Mouse (Mus musculus) urinary bladder, postnatal 10 days (tissue): ENCODE measurements at regions not wholly inside any gene's neighbourhood (a gene's known extent, or its start where the extent isn't known, plus 50 kb on each side); places are given as distances from the start of the nearest gene placed in this dataset.

Experiments used
- DNase-seq: peaks from one replicate; pipeline ENCODE4 v3.0.0; 2022; ENCODE audit warnings: low spot score

DNA sequence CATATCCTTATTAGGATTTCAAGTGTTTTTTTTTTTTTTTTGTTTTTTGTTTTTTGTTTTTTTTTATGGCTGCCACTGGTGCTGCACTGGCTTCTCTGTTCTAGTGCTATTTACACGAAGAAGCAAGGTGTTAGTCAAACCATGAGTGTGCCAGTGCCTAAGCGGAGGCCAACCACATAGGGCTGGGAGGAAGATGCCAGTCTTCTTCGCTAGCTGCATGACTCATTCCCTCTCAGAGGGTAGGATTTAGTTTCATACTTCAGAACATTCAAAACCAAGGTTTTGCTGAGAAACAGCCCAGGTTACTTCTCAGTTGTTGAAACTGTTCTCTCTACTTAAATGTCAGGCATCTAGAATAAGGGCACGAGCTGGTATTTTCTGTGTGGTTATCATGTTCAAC, 72.6 kb downstream of the Icos start:
- DNase-seq = no peak

DNA sequence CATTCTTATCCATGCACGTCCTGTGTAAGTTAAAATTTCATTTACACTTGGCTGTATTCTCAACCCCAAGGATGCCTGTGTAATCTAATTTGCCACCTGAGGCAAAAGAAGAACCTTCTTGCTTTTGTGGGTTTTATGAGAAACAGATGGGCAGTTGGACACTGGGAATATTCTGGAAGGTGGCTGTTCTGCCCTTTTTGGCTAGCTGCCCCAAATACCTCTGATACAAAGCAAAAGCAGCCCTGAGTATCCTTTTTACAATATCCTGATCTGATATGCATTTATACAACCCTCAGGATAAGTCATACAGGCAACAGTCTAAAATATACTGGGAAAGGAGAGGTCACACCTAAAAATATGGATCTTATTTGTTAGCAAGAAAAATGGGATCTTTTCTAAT, 75.9 kb downstream of the Icos start:
- no peak for DNase-seq

DNA sequence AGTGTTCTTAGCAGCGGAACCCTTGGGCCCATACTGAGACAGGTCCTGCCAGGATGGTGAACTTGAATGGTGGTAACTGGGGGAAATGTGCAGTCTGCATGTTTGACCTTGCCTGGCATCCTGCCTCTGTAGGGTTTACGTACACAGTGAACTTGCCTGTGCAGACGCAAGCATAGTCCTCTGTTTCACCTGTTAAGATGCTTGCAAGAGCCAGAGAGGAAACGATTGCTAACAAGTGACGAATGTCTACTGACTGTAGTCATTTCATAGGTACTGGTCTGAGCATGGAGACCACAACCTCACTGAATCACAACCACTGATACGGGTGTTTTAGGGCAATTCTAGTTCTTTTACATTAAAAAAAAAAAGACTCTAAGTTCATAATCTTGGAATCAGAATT, 76.7 kb downstream of the Icos start:
- DNase-seq = no peak

DNA sequence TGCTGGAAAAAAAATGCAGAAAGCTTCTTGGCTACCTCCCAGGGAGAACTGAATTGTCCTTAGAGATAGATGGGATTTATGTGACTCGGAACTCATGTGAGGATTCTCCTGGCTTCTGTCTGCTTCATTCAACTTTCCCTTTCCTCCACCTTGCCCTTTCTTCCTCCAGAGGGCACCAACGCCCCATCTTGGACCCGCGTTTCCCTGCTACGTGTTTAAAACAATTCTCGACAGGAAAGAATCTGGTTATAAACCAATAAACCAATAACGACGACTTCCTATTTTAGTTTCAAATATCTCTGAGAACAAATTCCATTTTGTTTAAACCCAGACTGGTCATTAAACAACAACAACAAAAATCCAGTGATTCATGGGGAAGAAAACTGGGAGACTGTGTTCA, 77.4 kb downstream of the Icos start:
- peak; percentile 10 for DNase-seq

DNA sequence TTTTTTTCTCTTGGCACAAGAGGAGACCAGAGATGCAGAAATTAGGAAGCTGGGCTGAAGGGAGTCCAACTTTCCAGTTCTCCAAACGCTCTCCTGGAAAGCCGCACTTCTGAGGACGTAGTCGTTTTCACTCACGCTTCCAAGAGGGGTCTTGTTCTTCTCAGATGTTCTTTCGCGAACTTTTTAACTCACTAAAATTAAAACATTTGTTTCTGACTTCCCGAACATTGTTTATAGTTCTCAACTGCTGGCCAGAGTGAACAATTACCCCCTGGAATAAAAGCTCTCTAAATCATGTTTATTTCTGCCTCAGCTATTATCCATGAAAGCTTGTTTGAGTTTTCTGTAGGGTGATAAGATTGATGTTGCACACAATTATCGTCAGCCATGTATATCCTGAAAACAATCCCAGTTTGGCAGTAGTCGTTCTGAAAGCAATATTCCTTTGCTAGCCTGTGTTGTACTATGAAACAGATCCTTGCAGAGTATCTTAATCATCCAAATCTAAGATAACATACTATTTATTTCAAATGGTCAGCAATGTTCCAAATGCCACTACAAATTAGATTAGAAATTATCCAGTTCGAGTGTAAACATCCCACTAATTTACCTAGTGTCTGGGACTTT, 82.3 kb downstream of the Icos start:
- DNase-seq = no peak

DNA sequence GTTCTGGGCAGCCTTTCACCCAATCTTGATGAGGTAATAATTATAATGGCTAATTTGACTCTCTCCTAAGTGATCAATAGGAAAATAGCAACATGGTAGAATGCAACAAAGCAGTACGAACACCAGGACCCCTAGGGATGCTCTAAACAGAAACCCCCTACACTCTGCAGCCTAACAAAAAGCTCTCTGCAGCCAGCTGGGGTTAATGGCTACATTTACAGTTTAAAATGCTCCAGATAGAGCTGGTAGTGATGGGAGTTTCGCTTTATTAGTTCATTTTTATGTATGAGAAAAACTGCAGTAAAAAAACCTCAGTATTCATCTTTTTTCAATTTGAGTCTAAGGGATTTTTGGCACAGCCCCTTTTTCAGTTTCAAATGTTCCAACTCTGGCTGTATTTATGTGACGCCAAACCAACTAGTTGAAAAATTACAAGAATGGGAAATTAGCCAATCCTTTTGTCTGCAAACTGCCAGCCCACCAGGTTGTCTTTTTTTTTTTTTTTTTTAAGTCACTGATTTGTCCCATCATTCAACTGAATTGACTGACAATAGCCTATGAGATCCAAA, 84.2 kb downstream of the Icos start:
- no peak for DNase-seq

DNA sequence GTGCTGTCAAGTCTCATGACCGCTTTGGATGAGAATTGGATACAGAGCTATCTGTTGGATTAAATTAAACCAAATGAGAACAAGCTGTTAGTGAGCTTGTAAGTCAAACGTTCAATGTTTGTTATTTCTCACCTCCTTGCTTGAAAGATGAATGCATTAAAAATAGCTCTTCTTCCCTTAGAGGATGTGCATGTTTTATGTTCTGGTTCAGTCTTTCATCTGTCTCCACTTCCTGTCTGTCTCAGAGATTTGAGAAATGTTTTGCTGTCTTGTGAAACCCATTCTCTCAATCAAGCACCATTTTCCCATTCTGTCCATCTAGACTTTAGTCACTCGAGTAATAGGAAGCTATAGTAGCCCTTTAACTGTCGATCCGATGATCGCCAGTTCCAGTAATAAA, 90.4 kb downstream of the Icos start:
- no peak for DNase-seq

DNA sequence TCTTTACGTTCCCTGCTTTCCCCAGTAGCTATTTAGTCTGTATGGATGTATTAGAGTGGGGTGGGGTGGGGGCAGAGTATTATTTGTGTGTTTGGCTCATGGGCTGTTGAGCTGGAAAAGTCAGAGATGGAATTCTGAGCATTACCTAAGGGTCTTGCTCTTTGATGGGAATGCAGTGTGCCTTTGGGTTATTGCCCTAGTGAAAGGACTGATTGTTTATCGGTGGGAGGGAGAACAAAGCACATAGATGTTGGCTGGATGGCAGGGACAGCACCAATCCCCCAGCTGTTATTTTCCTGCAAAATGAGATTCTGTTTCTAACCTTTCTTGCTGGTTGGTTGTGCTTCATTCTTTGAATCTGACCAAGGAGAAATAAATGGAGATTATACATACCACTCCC, 96.4 kb downstream of the Icos start:
- DNase-seq = no peak

DNA sequence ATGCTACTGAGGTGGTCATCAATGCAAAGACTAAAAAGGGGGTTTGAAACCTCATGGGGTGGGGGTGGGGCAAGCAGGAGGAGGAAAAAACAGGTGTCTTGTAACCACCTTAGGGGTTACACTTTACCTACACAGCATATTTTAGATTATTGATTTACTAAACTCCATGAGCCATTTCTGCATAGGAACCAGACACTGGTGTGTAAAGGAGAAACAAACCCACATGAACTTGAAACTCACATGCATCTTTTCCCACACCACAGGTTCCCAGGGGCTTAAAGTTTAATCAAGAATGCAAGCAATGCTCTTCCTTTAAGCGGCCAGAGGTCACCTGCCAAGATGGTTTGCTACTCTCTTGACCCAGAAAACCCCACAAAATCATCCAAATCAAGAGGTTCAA, 97.6 kb downstream of the Icos start:
- no peak for DNase-seq

DNA sequence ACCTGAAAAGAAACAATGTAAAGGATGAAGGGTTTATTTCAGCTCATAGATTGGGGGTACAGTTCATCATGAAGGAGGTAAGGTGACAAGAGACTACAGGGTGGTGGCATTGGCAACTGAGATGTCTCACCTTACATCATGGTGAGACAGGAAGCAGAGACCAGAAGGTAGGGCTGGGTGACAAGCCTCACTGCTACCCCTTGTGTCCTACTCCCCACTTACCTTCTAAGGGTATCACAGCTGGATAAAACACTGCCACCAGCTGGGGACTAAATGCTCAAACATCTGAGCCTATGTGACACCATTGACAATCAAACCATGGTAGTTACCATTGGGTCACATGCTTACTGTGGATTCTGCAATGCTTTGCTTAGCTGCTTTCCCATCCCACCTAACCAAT, 107.0 kb downstream of the Icos start:
- no peak for DNase-seq

DNA sequence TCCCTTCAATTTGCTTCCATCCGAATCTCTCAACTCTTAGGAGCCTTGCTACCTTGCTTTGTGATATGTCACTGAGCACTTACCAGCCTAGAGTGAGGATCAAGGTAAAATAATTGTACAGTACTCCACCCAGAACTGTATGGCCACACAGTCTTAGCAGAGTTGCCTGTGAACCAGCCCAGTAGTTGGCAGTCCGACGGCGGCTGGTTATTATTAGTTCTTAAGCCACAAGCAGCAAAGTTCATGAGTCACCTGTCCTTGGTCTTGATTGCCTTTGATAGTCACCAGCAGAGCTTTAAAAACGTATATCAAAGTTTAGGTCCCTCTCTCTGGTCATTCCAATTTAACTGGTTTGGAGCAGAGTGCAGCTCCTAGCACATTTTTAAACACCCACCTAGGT, 109.1 kb downstream of the Icos start:
- DNase-seq = no peak

DNA sequence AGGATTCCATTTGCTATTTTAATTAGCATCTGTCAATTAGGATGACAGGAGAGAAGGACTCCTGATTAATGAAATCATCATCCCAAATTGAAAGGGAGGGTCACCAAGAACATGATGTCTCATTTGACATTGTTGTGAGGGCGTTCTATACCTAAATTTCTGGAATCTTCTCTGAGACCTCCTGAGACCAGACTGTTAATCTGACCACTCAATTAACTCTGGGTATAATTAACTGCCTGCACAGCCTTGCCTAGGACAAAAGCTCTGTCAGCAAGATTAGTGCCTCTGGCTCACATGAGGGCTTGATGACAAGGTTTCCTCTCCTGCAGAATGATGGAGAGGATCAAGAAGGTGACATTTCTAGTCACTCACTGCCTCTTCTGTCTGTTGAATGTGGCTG, 113.1 kb downstream of the Icos start:
- DNase-seq = no peak

DNA sequence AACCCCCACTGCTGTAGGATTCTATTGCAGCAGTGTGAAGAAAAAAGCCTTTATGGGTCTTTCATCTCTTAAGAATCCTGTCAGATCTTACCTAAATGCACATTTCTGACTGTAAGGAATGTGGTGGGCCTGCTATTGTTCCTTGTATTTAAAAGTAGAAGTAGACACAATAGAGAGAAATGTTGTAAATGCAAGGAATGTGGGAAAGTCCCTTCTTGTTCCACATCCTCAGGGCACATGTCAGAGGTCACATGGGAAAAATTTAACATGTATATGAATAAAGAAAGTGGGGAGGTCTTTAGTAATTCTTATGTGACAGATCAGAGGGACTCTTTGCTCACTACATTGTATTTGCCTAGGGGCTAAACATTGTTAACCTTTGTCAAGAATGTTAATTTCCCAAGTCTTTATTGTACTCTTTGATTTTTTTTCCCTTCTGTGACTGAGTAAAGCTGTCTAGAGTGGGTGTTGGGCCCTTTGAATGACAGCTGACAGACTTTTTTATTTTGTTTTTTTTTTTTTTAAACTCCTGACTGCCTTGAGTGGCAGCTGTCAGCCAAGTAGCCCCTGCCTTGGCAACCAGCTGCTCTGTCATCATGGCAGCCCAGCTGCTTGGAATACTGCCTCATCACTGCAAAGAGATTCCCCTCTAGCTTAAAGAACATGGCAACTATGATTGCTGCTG, 117.9 kb downstream of the Icos start:
- no peak for DNase-seq

DNA sequence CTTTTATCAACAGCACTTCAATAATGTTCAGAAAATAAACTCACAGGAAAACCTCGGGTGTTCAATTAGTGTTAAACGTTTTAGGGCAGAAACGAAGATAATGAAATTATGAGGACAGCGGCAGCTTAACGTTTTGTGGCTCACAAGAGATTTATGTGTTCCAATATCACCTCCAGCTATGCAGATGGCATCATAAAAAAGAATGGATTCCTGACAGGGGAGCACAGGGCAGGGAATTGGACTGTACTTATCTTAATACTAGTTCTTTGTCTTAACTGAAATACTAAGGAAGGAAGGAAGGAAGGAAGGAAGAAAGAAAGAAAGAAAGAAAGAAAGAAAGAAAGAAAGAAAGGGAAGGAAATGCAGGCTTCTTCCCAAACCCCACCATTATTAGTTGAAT, 121.6 kb downstream of the Icos start:
- no peak for DNase-seq

DNA sequence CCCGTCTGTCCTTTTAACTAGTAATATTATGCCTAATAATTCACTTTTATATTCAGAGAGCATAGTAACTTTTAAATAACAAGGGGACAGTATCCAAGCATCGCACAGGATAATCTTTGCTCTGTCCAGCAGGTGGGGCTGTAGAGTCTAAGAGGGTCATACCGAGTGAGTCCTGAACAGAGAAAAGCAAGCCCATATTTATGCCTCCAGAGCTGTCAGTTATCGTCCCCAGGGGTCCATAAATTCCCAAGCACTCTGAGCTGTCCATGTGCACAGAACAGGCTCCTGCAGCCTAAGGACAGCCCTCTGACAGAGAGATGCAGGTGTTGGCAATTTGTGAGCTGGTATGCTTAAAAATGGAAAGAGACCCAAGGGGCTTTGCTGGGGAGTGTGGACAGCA, 124.0 kb downstream of the Icos start:
- no peak for DNase-seq

DNA sequence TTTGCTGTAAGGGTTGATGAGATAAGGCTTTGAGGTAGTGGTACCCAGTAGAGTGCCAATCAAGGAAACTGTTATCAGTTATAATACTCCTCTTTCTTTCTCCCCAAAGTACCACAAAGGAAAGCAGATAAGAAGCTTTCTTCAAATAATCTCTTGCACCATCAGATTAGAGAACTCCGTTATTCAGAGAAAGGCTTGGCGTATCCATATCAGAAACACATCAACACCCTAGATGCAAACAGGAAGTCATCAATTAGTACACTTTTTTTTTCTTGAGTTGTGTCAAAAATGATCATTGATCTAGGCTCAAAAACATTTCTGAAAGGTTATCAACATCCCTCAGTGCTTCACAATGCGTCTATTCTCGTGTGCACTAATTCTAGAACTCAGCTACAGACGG, 124.6 kb downstream of the Icos start:
- no peak for DNase-seq

DNA sequence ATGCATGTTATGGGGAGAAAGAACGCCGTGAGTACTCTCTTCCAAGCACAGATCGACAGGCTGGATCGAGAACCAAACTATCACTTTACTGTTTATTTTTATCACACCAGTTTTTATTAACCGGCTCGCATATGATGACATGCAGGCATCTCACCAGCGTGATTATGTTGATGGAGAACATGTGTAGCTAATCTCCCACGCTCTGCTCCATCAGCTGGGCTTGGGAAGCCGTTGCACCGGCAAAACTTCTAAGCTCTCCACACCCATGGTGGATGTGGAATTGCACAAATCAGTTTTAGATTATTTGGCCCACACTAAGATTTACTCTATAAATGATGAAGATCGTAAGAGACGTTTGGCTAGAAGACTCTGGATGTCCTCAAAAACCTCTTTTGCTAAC, 125.9 kb downstream of the Icos start:
- no peak for DNase-seq

DNA sequence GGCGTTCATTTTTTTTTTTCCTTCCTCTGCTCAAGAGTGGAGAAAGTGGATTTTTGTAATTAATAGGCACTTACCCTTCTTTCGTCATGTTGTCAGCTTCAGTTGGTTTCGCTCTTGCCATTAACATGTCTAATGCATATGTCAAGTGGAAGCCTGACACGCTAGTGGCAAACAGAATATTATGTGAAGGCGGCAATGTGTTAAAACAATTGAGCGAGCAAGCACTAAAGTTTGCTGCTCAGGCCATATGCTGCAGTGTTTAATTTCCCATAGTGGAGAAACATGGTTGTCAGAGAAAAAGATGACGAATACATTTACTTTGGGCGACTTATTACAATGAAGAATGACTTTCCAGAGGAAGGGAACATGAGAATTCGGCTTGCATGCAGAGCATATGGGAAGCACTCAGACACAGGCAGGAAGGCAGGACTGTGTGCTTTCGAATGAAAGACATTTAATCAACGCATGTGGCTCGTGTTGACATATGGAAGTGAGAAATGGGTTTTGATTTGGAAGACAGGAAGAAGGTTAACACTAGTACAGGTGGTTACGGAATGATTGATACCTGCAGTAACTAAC, 134.1 kb downstream of the Icos start:
- no peak for DNase-seq

DNA sequence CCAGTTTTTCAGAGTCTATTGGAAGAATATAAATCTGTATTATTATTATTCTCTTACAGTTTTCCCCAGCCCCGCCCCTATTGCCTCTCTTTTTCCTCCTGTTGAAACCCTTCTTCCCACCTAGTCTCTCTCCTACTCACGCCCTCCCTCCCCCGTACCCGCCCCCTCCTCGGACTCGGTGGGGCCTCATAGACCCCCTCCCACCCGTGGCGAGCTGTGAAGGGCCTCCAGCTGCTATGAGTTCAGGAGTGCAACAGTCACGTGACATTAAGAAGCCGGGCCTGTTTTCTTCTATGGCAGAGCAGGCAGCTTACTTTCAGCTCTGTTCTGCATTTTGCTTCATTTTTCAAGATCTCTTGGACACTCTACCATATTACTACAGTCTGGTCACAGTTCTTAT, 139.8 kb downstream of the Icos start:
- DNase-seq = no peak

DNA sequence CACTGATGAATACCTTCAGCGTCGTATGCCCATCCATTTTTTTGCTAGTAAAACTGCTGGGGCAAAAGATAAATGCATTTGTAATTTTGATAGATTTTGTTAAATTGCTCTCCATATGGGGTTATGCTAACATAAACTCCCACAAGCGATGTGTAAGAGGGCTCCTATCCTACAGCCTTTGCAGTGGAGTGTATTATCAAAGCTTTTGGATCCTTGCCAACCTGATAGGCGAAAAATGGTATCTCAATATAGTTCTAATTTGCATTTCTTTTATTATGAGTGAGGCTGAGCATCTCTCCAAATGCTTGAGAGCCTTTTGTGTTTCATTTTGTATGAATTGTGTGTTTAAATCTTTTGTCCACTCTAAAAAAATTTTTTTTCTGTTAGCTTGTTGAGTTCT, 140.3 kb downstream of the Icos start:
- no peak for DNase-seq

DNA sequence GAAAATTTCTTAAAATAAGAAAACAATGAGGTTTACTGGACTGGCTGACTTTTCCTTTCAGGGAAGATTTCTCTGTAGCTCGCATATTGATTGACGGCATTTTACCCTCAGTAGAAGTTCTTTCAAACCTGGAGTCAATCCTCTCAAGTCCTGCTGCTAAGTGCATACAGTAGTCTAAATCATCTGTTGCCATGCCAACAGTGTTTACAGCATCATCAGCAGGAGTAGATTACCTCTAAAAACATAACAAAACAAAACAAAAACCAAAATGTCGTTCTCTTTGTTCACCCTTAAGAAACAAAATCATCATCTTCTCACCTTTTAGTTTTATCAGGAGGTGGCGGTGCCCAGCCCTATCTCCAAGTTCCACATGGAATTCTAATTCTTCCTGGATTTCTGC, 143.8 kb downstream of the Icos start:
- no peak for DNase-seq

DNA sequence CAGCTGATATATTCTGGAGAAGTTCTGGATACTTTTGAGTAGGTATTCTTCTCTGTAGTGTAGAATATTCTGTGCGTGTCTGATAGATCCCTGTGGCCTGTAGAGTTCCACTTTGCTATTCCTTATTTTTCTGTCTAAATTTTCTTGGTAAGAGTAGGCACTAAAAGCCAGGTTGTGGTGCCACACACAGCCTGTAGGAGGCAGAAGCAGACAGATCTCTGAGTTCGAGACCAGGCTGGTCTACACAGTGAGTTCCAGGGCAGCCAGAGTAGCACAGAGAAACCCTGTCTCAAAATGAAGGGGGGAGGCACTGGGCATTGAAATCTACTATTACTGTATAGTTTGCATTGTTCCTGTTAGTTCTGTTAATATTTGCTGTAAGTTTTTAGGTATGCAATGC, 147.4 kb downstream of the Icos start:
- no peak for DNase-seq
